Mouse (Mus musculus) E14TG2a.4 (cell line): ENCODE data around the gene Pop7.

Experiments used
- CTCF ChIP-seq: conservative IDR thresholded peaks from 2 replicates; pipeline ENCODE4 v1.5.1; 2014; ENCODE audit warnings: low read length
- NANOG ChIP-seq: IDR thresholded peaks from 2 replicates; pipeline ENCODE4 v1.6.1; 2014; ENCODE audit warnings: borderline replicate concordance, low read length, mixed read lengths
- POU5F1 ChIP-seq: IDR thresholded peaks from 2 replicates; pipeline ENCODE4 v1.6.1; 2014; ENCODE audit warnings: low read length, borderline replicate concordance

DNA sequence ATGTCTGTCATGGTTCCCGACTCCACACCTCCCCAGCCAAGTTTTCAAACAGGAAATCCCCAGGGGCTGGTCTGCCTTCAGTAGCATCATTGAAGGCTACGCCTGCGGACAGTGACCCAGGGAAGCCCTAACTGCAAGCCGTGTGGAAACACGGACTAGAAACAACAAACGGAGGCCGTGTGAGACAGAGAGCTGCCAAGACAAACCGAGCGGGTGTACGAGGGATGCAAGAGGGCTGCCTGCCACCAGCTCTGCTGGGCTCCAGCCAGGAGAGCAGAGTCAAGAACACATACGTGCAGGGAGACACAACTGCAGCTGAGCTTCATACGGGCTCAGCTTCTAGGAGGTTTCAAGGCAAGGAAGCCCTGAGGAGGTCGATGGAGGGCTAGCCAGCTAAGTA, 8.5 kb downstream of the Pop7 start:
- TF ChIP-seq CTCF (no peak), NANOG (no peak), POU5F1 (no peak)
